Mouse (Mus musculus) left cerebral cortex, adult 18-20 months (tissue): ENCODE measurements around the gene Twnk. TPM values are rescaled to one million over a fixed set of nuclear protein-coding genes. Genes with fewer than 3 reads are reported as not detected.
"Not testable (repeated sequence)": the region's sequence is repeated elsewhere in the genome, so short reads cannot be mapped to it uniquely, and the experiment has no call there.

Source experiments
- DNase-seq, 2 experiments: peaks; one replicate each; pipeline ENCODE4 v3.0.0; 2021 to 2022; ENCODE audit warnings: low spot score in 2 of 2, mixed read lengths in 1 of 2
- total RNA-seq, 2 experiments: library from RNA; stranded (reverse); gene quantifications; 2 replicates each; pipeline ENCODE4 v1.2.3; 2021

Twnk gene
- total RNA-seq, 2 experiments from 2014 or later: 13.8 to 14.9 TPM

- DNase-seq: no peak
These were observed 15.9 kb downstream of the Twnk start for GRCm38 (mm10) chr19:45021362-45021761.

- no peak for DNase-seq
These were observed 18.5 kb downstream of the Twnk start for GRCm38 (mm10) chr19:45023993-45024392.

GRCm38 (mm10) chr19:45024775-45025174, 19.3 kb downstream of the Twnk start:
- no peak for DNase-seq

GRCm38 (mm10) chr19:45025937-45026568, 20.6 kb downstream of the Twnk start:
- no peak for DNase-seq

GRCm38 (mm10) chr19:45026958-45027670, 21.7 kb downstream of the Twnk start:
- no peak for DNase-seq

GRCm38 (mm10) chr19:45027848-45028247, 22.4 kb downstream of the Twnk start:
- no peak for DNase-seq

GRCm38 (mm10) chr19:45028746-45029145, 23.3 kb downstream of the Twnk start:
- no peak for DNase-seq

- DNase-seq: no peak
These were observed 24.1 kb downstream of the Twnk start for GRCm38 (mm10) chr19:45029571-45029970.

GRCm38 (mm10) chr19:45030111-45030510, 24.6 kb downstream of the Twnk start:
- DNase-seq: peak in 1 of 2 experiments; percentile 73

GRCm38 (mm10) chr19:45030746-45031693, 25.6 kb downstream of the Twnk start:
- peak; percentile 82 to 86 for DNase-seq

- DNase-seq: peak; percentile 70 to 76
These were observed 26.3 kb downstream of the Twnk start for GRCm38 (mm10) chr19:45031780-45032179.

GRCm38 (mm10) chr19:45032570-45033332, 27.3 kb downstream of the Twnk start:
- DNase-seq: no peak

GRCm38 (mm10) chr19:45036867-45037266, 31.4 kb downstream of the Twnk start:
- peak in 1 of 2 experiments; percentile 49 for DNase-seq

GRCm38 (mm10) chr19:45038198-45038597, 32.7 kb downstream of the Twnk start:
- DNase-seq: not testable (repeated sequence)

GRCm38 (mm10) chr19:45040214-45040613, 34.8 kb downstream of the Twnk start:
- DNase-seq: no peak

GRCm38 (mm10) chr19:45044389-45044927, 39.0 kb downstream of the Twnk start:
- no peak for DNase-seq

GRCm38 (mm10) chr19:45045236-45045635, 39.8 kb downstream of the Twnk start:
- DNase-seq: no peak

- DNase-seq: no peak
These were observed 40.2 kb downstream of the Twnk start, which contains the start of gene Pdzd7 for GRCm38 (mm10) chr19:45045651-45046050. Pdzd7 (minus strand) TSS chr19:45045717.

- DNase-seq: peak; percentile 84 to 88
These were observed 41.3 kb downstream of the Twnk start for GRCm38 (mm10) chr19:45046523-45047321.
